Mouse (Mus musculus): ENCODE data around the gene Gm1113.
A peak's percentile ranks its signal among the peaks of the same experiment; 100 is the strongest.

Gm1113 gene

DNA sequence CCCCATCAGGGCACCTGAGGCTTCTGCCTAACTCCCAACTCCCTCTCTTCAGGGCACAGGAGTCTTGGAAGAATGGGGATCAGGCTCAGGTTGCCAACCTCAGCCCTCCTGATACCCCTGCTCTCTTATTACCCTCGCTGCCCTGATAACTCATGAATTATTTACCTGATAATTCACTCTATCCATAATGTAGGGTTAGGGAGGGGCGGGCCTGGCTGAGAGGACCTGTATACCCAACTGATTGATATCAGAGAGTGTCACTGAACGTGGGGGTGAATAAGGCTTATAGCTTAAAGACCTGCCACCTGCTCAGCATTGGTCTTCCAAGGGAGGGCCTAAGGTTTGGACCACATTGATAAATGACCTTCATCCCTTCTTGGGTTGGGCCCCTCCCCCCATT, at the start of gene Gm1113:
Gm1113 (minus strand) TSS at position 101 of the 400 bp plus-strand sequence.
- DNase-seq (ENCODE audit: low spot score) = no peak

DNA sequence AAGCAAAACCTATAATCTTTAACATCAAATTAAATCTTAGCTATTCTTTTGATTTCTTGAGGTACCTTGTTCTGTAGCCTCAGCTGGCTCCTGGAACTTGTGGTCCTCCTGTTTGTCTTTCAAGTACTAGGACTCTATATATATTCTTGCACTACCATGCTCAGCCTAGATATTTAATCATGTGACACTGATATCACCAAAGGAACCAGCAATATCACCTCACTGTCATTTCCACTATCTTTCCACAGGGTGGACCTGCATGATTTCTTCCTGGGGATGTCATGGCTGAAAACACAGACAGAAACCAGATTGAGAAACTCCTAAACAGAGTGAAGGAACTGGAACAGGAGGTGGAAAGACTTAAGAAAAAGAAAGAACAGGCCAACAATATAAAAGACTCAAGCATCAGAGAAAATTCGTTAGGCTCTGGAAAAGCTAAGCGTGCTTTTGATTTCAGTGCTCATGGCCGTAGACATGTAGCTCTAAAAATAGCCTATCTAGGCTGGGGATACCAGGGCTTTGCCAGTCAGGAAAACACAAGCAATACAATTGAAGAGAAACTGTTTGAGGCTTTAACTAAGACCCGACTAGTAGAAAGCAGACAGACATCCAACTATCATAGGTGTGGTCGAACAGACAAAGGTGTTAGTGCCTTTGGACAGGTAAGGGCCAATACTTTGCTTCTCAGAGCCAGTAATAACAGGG, 46.6 kb upstream of the Gm1113 start:
- no peak for DNase-seq (ENCODE audit: low spot score)

DNA sequence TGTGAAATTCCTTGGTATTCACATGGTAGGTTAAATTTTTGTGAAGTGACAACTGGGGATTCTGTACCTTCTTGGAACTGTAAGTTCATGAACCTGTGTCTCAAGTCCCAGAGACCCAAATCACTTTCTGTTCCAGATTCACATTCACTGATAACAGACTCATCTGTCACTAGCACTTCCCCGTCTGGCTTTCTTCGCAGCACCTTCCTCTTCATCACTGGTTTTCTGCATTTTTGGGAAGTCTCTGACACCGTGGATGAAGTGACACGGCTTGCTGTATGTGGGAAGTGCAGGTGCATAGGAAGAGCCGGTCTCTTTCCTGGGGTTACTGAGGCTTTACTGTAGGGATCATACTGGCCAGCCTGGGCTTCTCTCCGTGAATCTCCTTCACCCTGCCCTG, 43.5 kb upstream of the Gm1113 start:
- no peak for DNase-seq (ENCODE audit: low spot score)

DNA sequence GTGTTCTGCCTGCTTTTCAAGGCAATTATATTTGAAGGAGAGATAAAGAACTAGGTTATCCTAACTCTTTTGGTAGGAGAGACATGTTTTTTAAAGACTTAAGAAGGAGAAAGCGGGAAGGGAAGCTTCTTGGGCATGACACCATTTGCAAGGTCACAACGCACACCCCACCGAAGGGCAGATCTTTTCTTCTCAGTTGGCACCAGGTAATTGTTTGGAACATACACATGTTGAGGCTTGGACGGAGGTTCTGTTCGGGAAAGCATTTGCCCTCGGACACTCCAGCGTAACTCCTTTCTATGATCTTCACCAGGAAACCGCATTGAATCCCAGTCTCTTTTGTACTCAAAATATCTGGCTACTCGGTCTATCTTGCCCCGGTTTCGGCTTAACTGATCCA, 43.0 kb upstream of the Gm1113 start:
- DNase-seq (ENCODE audit: low spot score) = no peak

DNA sequence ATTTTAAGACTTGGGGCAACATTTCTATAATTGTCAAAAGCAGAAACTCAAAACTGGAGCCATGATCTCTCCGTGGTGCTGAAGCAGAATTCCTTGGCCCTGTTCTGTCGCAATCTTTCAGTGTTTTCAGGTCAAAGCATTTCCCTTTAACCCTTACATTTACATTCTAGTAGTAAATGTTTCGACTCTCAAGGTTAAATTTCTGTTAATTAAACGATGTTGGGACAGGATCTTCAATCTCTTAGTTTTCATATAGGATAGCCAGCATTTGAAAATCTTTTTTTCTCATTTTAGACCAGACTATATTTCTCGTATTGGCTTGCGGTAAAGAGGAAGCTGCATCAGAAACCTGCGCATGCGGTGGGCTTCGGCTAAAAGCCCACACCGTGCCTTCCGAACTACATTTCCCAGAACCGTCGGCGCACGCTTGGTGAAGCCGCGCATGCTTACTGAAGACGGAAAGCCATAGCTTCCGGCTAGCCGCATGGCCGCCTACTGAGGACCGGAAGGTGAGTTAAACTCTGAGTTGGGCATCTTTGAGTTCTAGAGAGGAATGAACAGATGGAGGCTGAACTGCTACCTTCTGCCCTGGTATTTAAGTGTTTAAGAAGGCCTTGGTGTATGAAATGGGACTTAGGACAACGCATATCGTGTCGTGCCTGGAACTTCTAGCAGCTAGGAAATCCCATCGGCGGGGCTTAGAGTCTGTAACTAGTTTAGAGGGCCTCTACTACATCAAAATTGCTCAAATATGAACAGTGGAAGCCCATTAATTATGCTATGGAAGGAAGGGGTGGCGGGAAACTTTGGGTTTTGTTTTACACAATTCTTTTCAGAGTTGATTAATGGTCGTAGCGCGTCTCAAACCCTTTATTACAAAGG, 41.2 kb upstream of the Gm1113 start:
- peak; percentile 51 for DNase-seq (ENCODE audit: low spot score)

DNA sequence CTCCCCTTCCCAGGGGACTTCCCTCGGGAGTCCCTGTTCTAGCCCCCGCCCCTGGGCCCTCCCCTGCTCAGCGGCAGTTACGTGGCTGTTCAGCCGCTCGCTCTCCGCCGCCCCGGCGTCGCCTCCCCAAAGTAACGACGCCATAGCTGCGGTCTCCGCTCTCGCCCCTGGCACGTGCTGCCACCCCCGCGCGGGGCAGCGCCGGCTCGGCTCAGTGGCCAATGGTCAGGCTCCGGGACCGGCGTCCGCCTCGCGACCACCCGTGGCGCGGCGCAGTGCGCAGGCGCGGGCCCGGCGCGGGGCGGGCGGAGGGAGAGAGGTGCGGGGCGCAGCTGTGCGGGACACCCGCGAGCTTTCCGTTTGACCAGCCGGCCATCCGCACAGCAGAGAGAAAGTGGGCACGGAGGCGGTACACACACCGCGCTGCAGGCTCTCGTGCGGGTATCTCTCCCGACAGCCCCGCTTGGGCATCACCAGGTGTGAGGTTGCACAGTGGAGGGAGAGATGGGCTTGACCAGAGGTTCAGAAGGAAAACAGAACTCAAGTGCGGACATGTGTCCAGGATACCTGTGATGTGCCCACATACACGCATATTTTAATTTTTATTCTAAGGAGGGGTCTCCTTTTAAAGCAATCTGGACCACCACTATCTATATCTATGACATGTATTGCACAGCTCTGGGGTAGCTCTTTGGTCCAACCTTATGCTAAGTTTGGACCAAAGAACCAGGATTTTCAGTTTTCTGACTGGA, 40.4 kb upstream of the Gm1113 start, which contains the start of the genes Ddx25 and Pus3:
Ddx25 (minus strand) TSS at position 272 of the 752 bp plus-strand sequence.
Pus3 (plus strand) TSS at position 339 of the 752 bp plus-strand sequence.
- no peak for DNase-seq (ENCODE audit: low spot score)

DNA sequence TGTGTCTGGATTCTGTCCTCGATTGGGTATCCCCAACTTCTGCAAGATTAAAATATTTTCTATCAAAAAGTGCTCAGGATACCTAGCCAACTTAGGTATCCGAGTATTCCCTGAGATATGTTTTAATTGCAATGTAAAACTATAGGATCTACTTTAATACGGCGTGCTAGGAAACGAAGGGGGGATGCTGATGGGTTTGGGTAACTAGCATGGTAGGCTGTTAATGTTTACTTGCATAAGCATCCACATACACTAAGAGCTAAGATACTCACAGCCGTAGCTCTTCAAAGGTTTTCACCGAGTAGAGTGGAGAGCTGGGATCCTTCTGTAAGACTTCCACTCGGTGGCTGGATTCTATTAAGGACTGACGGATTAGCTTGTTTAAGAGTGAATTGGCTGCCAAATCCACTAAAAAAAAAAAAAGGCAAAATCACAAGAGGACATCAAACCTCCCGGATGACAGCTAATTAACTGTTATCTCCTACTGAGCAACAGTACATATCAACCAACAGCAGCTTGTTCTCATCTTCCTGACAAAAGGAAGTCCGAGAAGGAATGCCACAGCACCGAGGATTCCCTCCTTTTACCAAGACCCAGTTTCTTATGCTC, 38.5 kb upstream of the Gm1113 start:
- no peak for DNase-seq (ENCODE audit: low spot score)

DNA sequence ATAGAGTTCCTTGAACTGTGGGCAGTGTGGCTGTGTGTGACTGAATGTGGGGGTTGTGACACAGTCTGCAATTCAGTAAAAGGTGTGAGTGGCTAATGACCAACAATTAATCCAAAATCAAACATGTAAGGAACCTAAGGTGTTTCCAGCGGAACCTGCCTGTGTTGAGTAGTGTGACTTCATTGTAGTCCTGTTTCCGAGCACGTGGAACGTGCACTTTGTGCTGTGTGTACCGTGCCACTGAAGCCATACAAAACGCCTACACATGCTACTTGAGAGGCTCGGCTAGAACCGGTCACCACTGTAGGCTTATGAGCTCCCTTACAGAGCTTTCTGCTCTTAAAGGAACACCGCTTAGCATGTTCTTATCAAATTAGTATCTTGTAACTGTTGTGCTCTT, 30.4 kb upstream of the Gm1113 start:
- no peak for DNase-seq (ENCODE audit: low spot score)

DNA sequence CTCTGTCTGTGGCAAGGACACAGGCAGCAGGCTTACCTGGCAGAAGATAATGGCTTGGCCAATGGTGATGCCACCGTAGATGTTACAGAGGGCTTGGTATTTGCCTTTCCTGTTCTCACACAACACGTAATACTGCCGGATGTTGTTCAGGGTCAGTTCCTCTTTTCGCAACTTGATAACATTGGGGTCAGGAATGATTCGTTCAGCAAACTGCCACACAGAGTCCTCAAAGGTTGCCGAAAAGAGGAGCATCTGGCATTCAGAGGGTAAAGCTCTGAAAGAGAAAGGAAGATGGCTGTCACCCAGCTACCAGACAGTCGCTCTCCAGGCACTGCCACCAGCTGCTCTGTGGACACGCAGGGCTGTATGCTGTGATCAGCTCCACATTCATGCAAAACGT, 28.7 kb upstream of the Gm1113 start:
- no peak for DNase-seq (ENCODE audit: low spot score)

DNA sequence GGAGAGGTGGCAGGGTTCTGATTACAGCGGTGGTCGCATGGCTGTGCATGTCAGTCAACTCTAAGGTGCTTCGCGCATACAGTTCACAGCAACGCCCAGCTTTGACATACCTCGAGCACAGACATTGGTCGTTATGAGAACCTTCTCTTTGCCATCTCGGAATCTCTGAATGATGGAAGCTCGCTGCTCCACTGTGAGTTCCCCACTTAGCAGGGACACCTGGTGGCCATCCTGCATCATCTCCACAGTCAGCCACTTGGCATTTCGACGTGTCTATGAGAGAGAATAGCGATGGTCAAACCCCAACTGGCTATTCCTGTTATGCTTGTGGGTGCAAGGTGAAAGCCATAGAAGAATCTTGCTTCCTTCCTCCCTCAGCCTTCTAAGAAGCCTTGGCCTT, 27.6 kb upstream of the Gm1113 start:
- DNase-seq (ENCODE audit: low spot score) = no peak

DNA sequence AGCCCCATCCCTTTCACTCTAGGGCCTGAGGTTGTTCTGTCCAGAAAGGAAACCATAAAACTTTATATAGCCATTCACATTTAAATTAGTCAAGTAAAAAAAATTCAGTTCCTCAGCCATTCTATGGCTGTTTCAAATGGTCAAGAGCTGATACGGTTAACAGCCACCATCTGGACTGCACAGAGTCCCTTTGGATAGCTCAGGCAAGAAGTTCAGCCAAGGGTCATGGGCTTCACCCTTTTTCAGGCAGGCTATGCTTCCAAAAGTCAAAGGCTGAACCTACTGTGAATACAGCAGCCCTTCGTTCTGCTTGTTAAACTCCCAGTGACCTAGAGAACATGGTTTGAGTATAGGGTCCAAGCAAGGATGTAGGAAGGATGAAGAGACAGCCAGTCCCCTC, 26.6 kb upstream of the Gm1113 start:
- DNase-seq (ENCODE audit: low spot score) = no peak

DNA sequence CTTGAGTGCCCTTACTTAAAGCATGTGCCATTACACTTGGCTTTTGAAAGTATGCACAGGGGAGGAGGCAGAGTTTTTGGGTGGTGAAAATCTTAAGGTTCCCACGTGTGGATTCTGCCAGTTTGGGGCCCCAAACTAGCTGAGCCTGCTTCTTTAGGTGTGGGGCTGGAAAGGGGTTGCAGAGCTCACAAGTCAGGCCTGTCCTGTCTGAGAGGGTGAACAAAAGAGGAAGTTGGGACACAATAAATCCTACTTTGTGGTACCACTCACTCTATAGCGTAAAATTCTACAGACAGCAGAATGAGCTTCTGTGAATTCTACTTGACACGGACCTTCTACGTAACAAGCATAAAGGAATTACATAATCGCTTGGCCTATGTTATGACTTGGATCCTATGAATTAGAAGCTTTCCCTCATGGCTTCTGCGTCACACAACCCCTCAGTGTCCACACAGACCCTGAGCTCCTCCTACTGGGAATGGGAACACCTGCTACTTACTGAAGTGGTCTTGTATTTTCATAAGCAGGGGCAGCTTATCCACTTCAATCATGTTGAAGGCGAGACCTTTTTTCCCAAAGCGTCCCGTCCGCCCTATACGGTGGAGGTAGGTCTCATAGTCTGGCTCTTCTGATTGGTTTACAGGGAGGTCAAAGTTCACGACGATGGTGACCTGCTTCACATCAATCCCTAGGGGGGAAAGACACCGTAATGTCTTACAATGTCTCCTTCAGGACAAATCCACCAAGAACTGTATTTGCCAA, 25.2 kb upstream of the Gm1113 start:
- no peak for DNase-seq (ENCODE audit: low spot score)

DNA sequence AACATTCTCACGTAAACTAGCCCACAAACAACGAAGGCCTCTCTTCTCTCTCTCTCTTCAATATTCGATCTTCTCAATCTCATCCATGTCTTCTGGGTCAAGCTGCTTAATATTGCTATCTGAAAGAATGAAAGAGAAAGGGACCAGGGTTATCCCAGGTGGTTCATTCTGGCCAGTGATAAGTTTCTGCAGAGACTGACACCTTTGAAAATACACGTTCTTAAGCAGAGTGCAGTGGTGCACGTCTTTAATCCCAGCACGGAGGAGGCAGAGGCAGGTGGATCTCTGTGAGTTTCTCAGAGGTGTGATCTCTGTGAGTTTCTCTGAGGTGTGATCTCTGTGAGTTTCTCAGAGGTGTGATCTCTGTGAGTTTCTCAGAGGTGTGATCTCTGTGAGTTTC, 23.9 kb upstream of the Gm1113 start:
- DNase-seq (ENCODE audit: low spot score) = no peak

DNA sequence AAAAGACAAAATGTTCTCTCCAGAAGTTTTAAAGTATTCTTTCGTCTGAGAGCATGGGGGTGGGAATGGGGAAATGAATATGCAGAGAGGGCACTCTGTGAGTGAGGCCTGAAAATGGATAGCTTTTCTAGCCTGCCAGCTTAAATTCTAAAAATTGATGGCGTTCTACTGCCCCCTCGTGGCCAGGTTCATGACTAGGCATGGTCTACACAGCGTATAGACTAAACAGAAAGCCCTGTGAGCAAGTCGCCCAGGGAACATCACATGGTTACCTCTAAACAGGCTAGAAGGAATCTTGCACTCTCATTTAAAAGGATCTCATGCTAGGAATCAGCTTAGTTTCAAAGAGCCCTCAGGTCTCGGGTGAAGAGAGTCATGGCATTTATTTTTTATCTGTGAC, 23.4 kb upstream of the Gm1113 start:
- DNase-seq (ENCODE audit: low spot score) = peak; percentile 84

DNA sequence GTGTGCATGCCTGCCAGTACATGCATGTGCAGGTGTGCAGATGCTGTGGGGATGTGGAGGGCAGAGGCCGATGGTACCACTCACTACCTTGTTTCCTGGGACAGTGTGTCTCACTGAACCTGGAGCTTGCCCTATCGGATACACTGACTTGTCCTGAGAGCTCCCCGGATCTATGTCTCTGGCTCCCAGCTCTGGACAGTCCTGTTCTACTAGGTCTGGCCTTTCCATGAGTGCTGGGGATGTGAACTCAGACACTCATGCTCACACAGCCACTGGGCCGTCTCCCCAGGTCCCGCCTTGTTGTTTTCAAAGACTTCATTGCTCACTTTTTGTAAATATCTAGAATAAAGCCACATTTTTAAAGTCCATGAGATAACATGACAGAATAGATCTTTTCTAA, 23.0 kb upstream of the Gm1113 start:
- DNase-seq (ENCODE audit: low spot score) = no peak

DNA sequence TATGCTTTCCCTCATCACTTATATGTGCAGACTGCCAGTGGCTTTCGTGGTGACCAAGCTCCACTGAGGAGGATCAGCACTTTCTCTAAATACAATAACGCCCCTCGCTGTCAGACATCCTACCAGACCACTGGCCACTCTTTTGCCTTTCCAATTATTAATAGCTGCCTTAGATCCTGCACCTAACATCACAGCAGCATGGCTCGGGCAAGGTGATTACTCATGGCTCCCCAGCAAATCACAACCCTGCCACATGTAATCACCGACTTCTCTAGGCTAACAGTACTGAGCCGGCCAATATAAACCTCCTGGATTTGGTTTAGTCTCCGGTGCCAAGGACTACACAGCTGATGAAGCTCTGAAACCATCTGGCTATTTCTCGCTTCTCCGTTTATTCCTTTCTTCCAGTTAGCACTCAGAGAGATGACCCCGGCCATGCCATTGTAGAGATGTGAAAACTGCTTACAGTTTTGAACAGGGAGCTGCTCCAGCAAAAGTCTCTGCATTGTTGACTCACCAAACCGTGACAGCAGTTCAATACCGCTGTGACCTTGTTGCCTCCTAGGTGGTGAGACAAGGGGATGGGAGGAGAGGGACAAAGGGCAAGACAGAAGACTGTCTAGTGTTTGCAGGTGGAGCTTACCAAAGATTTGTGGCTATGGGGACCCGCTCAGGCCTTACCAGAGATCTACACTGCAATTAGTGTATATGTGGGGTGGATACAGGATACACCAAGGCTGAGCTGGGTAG, 21.1 kb upstream of the Gm1113 start:
- no peak for DNase-seq (ENCODE audit: low spot score)

DNA sequence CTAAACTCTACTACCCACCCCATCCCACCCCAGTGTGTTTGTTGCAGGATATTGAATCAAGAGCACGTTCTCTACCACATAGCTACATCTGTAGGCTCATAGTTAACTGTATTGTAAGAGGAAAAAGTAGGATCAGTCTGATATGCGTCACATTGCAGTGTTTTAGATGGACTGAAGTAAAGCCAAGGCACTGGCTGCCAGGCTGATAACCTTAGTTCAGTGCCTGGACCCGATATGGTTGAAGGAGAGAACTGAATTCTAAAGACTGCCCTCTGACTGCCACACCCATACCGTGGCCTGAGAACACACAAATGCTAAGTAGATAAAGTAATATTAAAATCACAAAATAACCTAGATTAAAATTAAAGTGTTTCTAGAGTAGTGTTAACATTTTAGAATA, 17.8 kb upstream of the Gm1113 start:
- DNase-seq (ENCODE audit: low spot score) = no peak

DNA sequence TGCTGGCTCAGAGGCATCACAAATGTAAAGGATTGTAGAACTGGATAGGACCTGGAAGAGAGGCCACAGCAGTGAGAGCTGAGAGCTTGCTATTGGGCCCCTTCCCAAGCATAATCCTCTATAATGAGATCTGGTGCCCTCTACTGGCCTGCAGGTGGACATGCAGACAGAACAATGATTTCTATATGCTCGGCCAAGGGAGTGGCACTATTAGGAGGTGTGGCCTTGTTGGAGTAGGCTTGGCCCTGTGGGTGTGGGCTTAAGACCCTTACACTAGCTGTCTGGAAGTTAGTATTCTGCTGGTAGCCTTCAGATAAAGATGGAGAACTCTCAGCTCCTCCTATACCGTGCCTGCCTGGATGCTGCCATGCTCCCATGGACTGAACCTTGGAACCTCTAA, 17.0 kb upstream of the Gm1113 start:
- peak; percentile 49 for DNase-seq (ENCODE audit: low spot score)

DNA sequence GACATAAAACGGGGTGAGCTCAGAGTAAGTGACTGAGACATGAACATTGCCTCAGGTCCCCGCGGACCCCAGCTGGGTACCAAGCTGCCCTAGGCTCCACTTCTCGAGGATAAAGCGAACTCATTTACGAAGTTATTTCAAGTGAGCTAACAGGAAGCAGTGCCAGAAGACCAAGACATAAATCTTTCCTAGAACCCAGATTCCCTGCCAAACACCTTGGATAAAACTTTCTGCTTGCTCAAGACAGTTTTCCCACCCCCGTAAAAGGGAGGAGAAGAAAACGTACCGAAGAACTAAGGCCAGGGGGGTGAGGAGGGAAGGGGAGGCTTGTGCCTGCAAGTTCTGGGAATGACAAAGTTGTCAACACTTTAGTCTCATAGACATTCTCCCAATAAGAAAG, 15.2 kb upstream of the Gm1113 start:
- DNase-seq (ENCODE audit: low spot score) = peak; percentile 20

DNA sequence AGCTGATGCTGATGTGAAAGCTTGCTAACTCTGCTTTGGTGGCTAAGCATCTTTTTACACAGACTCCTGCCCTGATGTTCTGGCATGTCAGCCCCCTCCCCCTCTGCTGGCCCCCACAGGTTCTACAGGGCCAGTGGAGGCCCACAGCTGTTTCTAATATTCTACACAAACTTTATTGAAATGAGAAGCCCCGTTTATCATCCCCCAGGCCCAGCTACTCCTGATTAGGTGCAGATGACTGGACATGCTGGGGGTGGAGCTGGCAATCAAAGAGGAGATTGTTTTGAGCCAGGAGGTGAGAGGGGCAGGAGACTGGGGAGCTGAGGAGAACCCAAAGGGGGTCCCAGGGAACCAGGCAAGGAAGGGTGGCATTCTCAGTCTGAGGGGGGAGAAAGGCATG, 11.7 kb upstream of the Gm1113 start:
- no peak for DNase-seq (ENCODE audit: low spot score)

DNA sequence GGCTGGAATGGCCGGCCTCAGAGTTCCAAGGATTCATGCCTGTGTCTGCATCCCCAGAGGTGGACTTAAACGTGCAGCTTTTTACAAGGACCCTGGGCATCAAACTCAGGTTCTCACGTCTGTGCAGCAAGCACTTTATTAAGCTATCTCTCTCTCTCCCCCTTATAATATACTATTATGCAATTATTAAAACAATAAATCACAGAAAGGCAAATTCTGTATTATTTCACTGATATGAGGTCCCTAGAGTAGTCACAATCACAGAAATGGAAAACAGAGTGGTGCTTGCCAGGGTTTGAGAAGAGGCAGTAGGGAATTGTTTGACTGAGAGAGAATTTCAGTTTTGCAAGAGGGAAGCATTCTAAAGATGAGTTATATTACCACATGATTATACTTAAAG, 11.1 kb upstream of the Gm1113 start:
- DNase-seq (ENCODE audit: low spot score) = no peak

Measured in ovary, postnatal 14 days (tissue).